Mouse (Mus musculus): ENCODE results near the gene Tbc1d19.

DNA sequence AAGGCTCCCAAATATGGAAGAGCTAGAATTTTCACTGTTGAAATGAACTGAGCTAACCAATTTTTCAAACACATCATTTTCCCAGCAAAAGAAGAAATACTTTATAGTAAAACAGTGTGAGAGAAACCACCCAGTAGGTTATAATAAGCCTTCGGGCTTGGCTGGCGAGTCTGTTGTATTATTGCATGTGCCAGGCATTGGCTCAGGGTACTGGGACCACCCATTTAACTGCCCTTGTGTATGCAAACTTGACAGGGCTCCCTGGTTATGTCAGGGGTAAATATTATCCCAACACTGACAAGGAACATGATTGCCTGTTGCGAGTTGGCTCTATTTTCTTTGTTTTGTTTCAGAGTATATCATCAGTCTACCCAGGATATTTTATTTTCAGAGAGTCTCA, 48.5 kb upstream of the Tbc1d19 start:
- TF ChIP-seq CTCF (IDR thresholded peaks at IDR 0.05; ENCODE audit: low read depth, low read length), result no peak
- no peak for TF ChIP-seq POLR2A (IDR thresholded peaks at IDR 0.05; ENCODE audit: borderline replicate concordance, low read depth, low read length)
